In genomic region chr5:75238928-75239777, GRCm38 (mm10) we compare ENCODE assay signal across 21 mouse cellular contexts.
DNase-seq lines count a peak whose midpoint lies in the region; ATAC-seq and TF ChIP-seq lines count a peak whose summit lies in the region.
"Had no signal": no experiment of that assay in that cellular context is flagged by ENCODE, and none has a peak within 500 bp of the region (broad histone marks: within the 10 kb centered on the region; RNA-seq: fewer than 3 reads in every experiment).

No protein-coding gene starts in this region.

- H3K27ac ChIP-seq in forebrain, embryonic 13.5 days: 0 out of 2 replicates have a peak overlapping the region, but pooled peaks have one; percentile 6
- H3K27ac ChIP-seq in forebrain, embryonic 10.5 days: no peak overlapping the region
- H3K27ac ChIP-seq in kidney, postnatal 0 days: no peak overlapping the region
- no peak overlapping the region for H3K27ac ChIP-seq in lung, postnatal 0 days (ENCODE audit: low read length)
- H3K27ac ChIP-seq: embryonic facial prominence, embryonic 15.5 days; gastrocnemius, adult 2 months; heart, embryonic 13.5 days; hindbrain, postnatal 0 days had no signal

- 55% methylated on average over 15 of the region's 15 CpGs for WGBS in forebrain, embryonic 13.5 days
- 88% methylated on average over 15 of the region's 15 CpGs for WGBS in forebrain, embryonic 10.5 days
- 72% methylated on average over 15 of the region's 15 CpGs for WGBS in kidney, postnatal 0 days
- 44% methylated on average over 15 of the region's 15 CpGs for WGBS in lung, postnatal 0 days
- 46% methylated on average over 15 of the region's 15 CpGs for WGBS in lung, adult 2 months

- ATAC-seq in forebrain, embryonic 13.5 days: peak; percentile 72
- no peak for ATAC-seq in kidney, postnatal 0 days (replicated peaks; ENCODE audit: low FRiP score, low read depth)
- ATAC-seq in lung, postnatal 0 days: peak; percentile 64; the same call in 1 of the 2 replicates
- ATAC-seq: CD4-positive, CD25-positive, alpha-beta regulatory T cell, adult 4 months; hindbrain, postnatal 0 days had no signal

- H3K9ac ChIP-seq in forebrain, embryonic 13.5 days: no peak overlapping the region
- no peak overlapping the region for H3K9ac ChIP-seq in kidney, postnatal 0 days (ENCODE audit: low read depth, low read length)
- H3K9ac ChIP-seq in lung, postnatal 0 days (replicated peaks; ENCODE audit: low read depth): no peak overlapping the region
- H3K9ac ChIP-seq: embryonic facial prominence, embryonic 15.5 days; heart, embryonic 13.5 days had no signal

- no peaks in the 10 kb centered on the region for H3K9me3 ChIP-seq in forebrain, embryonic 13.5 days (replicated peaks)
- H3K9me3 ChIP-seq in forebrain, embryonic 10.5 days: no peaks in the 10 kb centered on the region
- no peaks in the 10 kb centered on the region for H3K9me3 ChIP-seq in kidney, postnatal 0 days (replicated peaks; ENCODE audit: low read length)
- no peaks in the 10 kb centered on the region for H3K9me3 ChIP-seq in lung, postnatal 0 days (ENCODE audit: low read length)
- H3K9me3 ChIP-seq: embryonic facial prominence, embryonic 15.5 days; G1E; heart, embryonic 13.5 days had no signal

- no peak for TF ChIP-seq POLR2A in lung, adult 2 months (IDR thresholded peaks at IDR 0.05; ENCODE audit: borderline replicate concordance, extremely low read depth, low read depth, low read length)

- no peak for DNase-seq in forebrain, embryonic 10.5 days (ENCODE audit: extremely low spot score, low spot score)
- peak; percentile 7 for DNase-seq in kidney, postnatal 0 days (ENCODE audit: low spot score)
- DNase-seq in kidney, postnatal 14 days: no peak
- peak; percentile 53 for DNase-seq in lung, postnatal 0 days (ENCODE audit: low spot score)
- DNase-seq in lung, adult 2 months: no peak
- DNase-seq in lung, postnatal 36 days: peak; percentile 20
- DNase-seq in spleen, postnatal 14 days (ENCODE audit: low spot score in 2 of 2): no peak
- DNase-seq: adrenal gland, adult 8-10 months; B cell, adult 2 months; cerebellum, adult 11 months; cerebellum, adult 8-10 months; gastrocnemius, adult 2 months; gastrocnemius, postnatal 25 days; heart, postnatal 36 days had no signal

- no peak overlapping the region for H3K4me2 ChIP-seq in forebrain, embryonic 13.5 days
- no peak overlapping the region for H3K4me2 ChIP-seq in kidney, postnatal 0 days (ENCODE audit: low read length)
- H3K4me2 ChIP-seq in lung, postnatal 0 days (replicated peaks; ENCODE audit: low read depth, low read length): no peak overlapping the region
- H3K4me2 ChIP-seq: embryonic facial prominence, embryonic 15.5 days; heart, embryonic 13.5 days had no signal

- no peaks in the 10 kb centered on the region for H3K36me3 ChIP-seq in forebrain, embryonic 13.5 days (ENCODE audit: poor library complexity, severe bottlenecking)
- no peaks in the 10 kb centered on the region for H3K36me3 ChIP-seq in forebrain, embryonic 10.5 days (replicated peaks)
- no peaks in the 10 kb centered on the region for H3K36me3 ChIP-seq in kidney, postnatal 0 days (ENCODE audit: insufficient read depth, low read length)
- no peaks in the 10 kb centered on the region for H3K36me3 ChIP-seq in lung, postnatal 0 days (ENCODE audit: insufficient read depth, low read length)
- H3K36me3 ChIP-seq: embryonic facial prominence, embryonic 15.5 days; G1E; heart, embryonic 13.5 days had no signal

- H3K27me3 ChIP-seq in forebrain, embryonic 13.5 days: no peaks in the 10 kb centered on the region
- no peaks in the 10 kb centered on the region for H3K27me3 ChIP-seq in forebrain, embryonic 10.5 days (ENCODE audit: poor library complexity, severe bottlenecking)
- H3K27me3 ChIP-seq in kidney, postnatal 0 days (ENCODE audit: insufficient read depth, low read length): no peaks in the 10 kb centered on the region
- no peaks in the 10 kb centered on the region for H3K27me3 ChIP-seq in lung, postnatal 0 days (replicated peaks; ENCODE audit: insufficient read depth, low read length)
- H3K27me3 ChIP-seq: embryonic facial prominence, embryonic 15.5 days; heart, embryonic 13.5 days had no signal

- no peak for TF ChIP-seq CTCF in kidney, postnatal 0 days (IDR thresholded peaks at IDR 0.05; ENCODE audit: low read depth)
- no peak for TF ChIP-seq CTCF in lung, postnatal 0 days (IDR thresholded peaks at IDR 0.05)
- no peak for TF ChIP-seq CTCF in lung, adult 2 months (IDR thresholded peaks at IDR 0.05; ENCODE audit: insufficient read depth, low read length)

- H3K4me1 ChIP-seq in forebrain, embryonic 13.5 days: no peaks in the 10 kb centered on the region
- H3K4me1 ChIP-seq in forebrain, embryonic 10.5 days: no peaks in the 10 kb centered on the region
- H3K4me1 ChIP-seq in kidney, postnatal 0 days (replicated peaks; ENCODE audit: insufficient read depth, low read length): no peaks in the 10 kb centered on the region
- no peaks in the 10 kb centered on the region for H3K4me1 ChIP-seq in lung, postnatal 0 days (ENCODE audit: insufficient read depth, low read depth, low read length)
- no peaks in the 10 kb centered on the region for H3K4me1 ChIP-seq in lung, adult 2 months (ENCODE audit: control insufficient read depth, insufficient read depth, low read length)
- H3K4me1 ChIP-seq: embryonic facial prominence, embryonic 15.5 days; heart, embryonic 13.5 days had no signal

- peak; percentile 75 for TF ChIP-seq EP300 in lung, postnatal 0 days (IDR thresholded peaks at IDR 0.05)

- no peak overlapping the region for H3K4me3 ChIP-seq in forebrain, embryonic 13.5 days
- H3K4me3 ChIP-seq in forebrain, embryonic 10.5 days: no peak overlapping the region
- no peak overlapping the region for H3K4me3 ChIP-seq in kidney, postnatal 0 days (replicated peaks; ENCODE audit: low read depth, low read length)
- H3K4me3 ChIP-seq in lung, postnatal 0 days (ENCODE audit: low read depth, low read length): no peak overlapping the region
- H3K4me3 ChIP-seq in lung, adult 2 months (replicated peaks; ENCODE audit: extremely low read depth, low read depth, low read length): no peak overlapping the region
- H3K4me3 ChIP-seq: embryonic facial prominence, embryonic 15.5 days; erythroblast, embryonic 14.5 days; gastrocnemius, adult 2 months; heart, embryonic 13.5 days had no signal

Comparison
In these comparisons a context has a peak if more than half of its experiments do, and no peak if none do; other contexts are left out.
1. DNase-seq: peak in kidney, postnatal 0 days (single experiment), lung, postnatal 0 days (single experiment) and lung, postnatal 36 days (single experiment); none in forebrain, embryonic 10.5 days (single experiment), kidney, postnatal 14 days (single experiment), lung, adult 2 months (single experiment) and spleen, postnatal 14 days (0 of 2).